15 mouse cellular contexts compared by ENCODE assay signal in the genomic region with DNA sequence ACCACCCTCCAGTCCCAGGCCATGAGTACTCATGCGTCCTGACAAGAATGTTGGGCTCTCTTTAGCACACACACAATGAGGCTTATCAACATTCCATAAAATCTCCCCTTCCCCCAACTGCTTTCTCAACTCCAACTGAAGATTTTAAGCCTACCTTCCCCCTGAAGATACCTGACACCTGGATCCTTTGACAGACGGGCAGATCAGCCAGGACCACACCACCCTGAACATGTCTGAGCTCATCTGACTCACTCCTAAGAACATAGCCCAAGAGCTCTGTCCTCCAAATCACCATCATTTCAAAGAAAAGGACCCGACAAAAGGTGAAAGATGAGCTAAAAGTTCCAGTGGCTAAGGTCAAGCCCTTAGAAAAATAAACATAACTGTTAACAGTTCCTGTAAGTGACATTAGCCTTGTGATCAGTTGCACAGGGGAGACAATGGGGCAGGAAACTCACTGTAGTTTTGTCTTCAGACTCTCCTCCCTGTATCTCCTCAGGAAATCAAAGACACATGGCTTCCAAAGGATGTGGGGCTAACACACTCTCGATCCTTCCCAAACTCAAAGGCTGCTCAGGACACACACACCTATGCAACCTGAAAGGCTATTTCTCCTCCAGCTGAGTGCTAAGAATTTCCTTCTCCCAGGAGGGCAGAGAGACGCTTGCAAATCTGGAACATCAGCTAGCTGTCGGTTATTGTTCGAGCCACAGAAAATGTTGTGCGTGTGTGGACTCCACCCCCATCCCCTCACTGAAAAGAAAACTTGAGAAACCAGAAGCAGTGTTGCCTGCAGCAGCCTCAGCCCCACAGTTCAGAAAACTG. TPM values are rescaled to one million over a fixed set of nuclear protein-coding genes. Genes with fewer than 3 reads are reported as not detected.
A peak's percentile ranks its signal among the peaks of the same experiment; 100 is the strongest.
DNase-seq lines count a peak whose midpoint lies in the region; ATAC-seq and TF ChIP-seq lines count a peak whose summit lies in the region.
"Had no signal": no experiment of that assay in that cellular context is flagged by ENCODE, and none has a peak within 500 bp of the region (broad histone marks: within the 10 kb centered on the region; RNA-seq: fewer than 3 reads in every experiment).

No protein-coding gene starts in this region.

- no peak for DNase-seq in heart, adult 8-10 months (ENCODE audit: low spot score)
- DNase-seq in lung, postnatal 0 days (ENCODE audit: low spot score): peak; percentile 53
- no peak for DNase-seq in lung, adult 18-20 months
- DNase-seq in embryonic facial prominence, embryonic 11.5 days (ENCODE audit: low spot score): peak; percentile 39
- DNase-seq in naive thymus-derived CD4-positive, alpha-beta T cell, adult 2 months (ENCODE audit: low read depth): peak; percentile 60
- DNase-seq in urinary bladder, adult 2 months (ENCODE audit: low spot score): no peak
- DNase-seq in midbrain, embryonic 10.5 days (ENCODE audit: low spot score): no peak
- DNase-seq: adrenal gland, adult 8-10 months; cerebellum, adult 2 months; gastrocnemius, postnatal 25 days; right cerebral cortex, adult 18-20 months; thymus, adult 18-20 months had no signal

- ATAC-seq in heart, embryonic 14.5 days (ENCODE audit: insufficient number of reproducible peaks, insufficient read depth, low FRiP score, low read depth): no peak
- ATAC-seq in lung, postnatal 0 days: peak; percentile 72
- no peak for ATAC-seq in embryonic facial prominence, embryonic 11.5 days (replicated peaks; ENCODE audit: insufficient number of reproducible peaks, low FRiP score, low TSS enrichment, low read depth)

- peak overlapping the region; percentile 6; the same call in 1 of the 2 replicates for H3K9ac ChIP-seq in heart, embryonic 14.5 days (ENCODE audit: low read length)
- no peak overlapping the region for H3K9ac ChIP-seq in lung, postnatal 0 days (replicated peaks; ENCODE audit: low read depth)
- H3K9ac ChIP-seq in embryonic facial prominence, embryonic 11.5 days (replicated peaks; ENCODE audit: low read length): peak overlapping the region; percentile 43
- H3K9ac ChIP-seq: liver, embryonic 14.5 days had no signal

- H3K9me3 ChIP-seq in heart, embryonic 14.5 days (ENCODE audit: control insufficient read depth, low read length): no peaks in the 10 kb centered on the region
- no peaks in the 10 kb centered on the region for H3K9me3 ChIP-seq in lung, postnatal 0 days (ENCODE audit: low read length)
- H3K9me3 ChIP-seq in embryonic facial prominence, embryonic 11.5 days (replicated peaks; ENCODE audit: control insufficient read depth, low read length): no peaks in the 10 kb centered on the region
- H3K9me3 ChIP-seq in midbrain, embryonic 10.5 days (replicated peaks): no peaks in the 10 kb centered on the region; the same call in 1 of the 2 replicates

- no peak overlapping the region for H3K4me3 ChIP-seq in heart, embryonic 14.5 days (ENCODE audit: control insufficient read depth in 1 of 2, insufficient read depth in 1 of 2, low read depth in 1 of 2, low read length in 2 of 2)
- H3K4me3 ChIP-seq in lung, postnatal 0 days (ENCODE audit: low read depth, low read length): no peak overlapping the region
- H3K4me3 ChIP-seq in embryonic facial prominence, embryonic 11.5 days (ENCODE audit: low read depth, low read length): no peak overlapping the region
- H3K4me3 ChIP-seq in midbrain, embryonic 10.5 days: no peak overlapping the region; the same call in 1 of the 2 replicates
- H3K4me3 ChIP-seq: layer of hippocampus, adult 2 months had no signal

- peaks cover 30 to 55% of the 10 kb centered on the region in 2 experiments for H3K4me1 ChIP-seq in heart, embryonic 14.5 days (ENCODE audit: control insufficient read depth in 2 of 2, insufficient read depth in 2 of 2, low read length in 2 of 2)
- peaks cover 19% of the 10 kb centered on the region; the same call in 1 of the 2 replicates for H3K4me1 ChIP-seq in lung, postnatal 0 days (ENCODE audit: insufficient read depth, low read depth, low read length)
- H3K4me1 ChIP-seq in embryonic facial prominence, embryonic 11.5 days (ENCODE audit: control insufficient read depth, insufficient read depth, low read length): peaks cover 4% of the 10 kb centered on the region
- H3K4me1 ChIP-seq in midbrain, embryonic 10.5 days: peaks cover 50% of the 10 kb centered on the region

- no peak for TF ChIP-seq CTCF in lung, postnatal 0 days (IDR thresholded peaks at IDR 0.05)

- no peak overlapping the region; the same call in none of the 2 replicates for H3K4me2 ChIP-seq in heart, embryonic 14.5 days (ENCODE audit: low read length)
- H3K4me2 ChIP-seq in lung, postnatal 0 days (replicated peaks; ENCODE audit: low read depth, low read length): 0 out of 2 replicates have a peak overlapping the region, but pooled peaks have one; percentile 5
- H3K4me2 ChIP-seq in embryonic facial prominence, embryonic 11.5 days (ENCODE audit: low read depth, low read length): peak overlapping the region; percentile 20

- H3K27ac ChIP-seq in heart, embryonic 14.5 days (replicated peaks in 1 of 2; ENCODE audit: control insufficient read depth in 1 of 2, insufficient read depth in 1 of 2, low read depth in 2 of 2, low read length in 2 of 2): peak overlapping the region; percentile 19 to 51
- peak overlapping the region; percentile 60 for H3K27ac ChIP-seq in lung, postnatal 0 days (ENCODE audit: low read length)
- H3K27ac ChIP-seq in embryonic facial prominence, embryonic 11.5 days (replicated peaks; ENCODE audit: low read depth, low read length): peak overlapping the region; percentile 67
- H3K27ac ChIP-seq in midbrain, embryonic 10.5 days (replicated peaks): no peak overlapping the region
- H3K27ac ChIP-seq: layer of hippocampus, adult 2 months; liver, embryonic 14.5 days had no signal

- TF ChIP-seq EP300 in lung, postnatal 0 days (IDR thresholded peaks at IDR 0.05): peak; percentile 89

- WGBS in heart, embryonic 14.5 days: 24% methylated on average over 8 of the region's 8 CpGs
- WGBS in lung, postnatal 0 days: 15% methylated on average over 8 of the region's 8 CpGs
- WGBS in embryonic facial prominence, embryonic 11.5 days: 28% methylated on average over 8 of the region's 8 CpGs
- WGBS in midbrain, embryonic 10.5 days: 66% methylated on average over 8 of the region's 8 CpGs

- H3K27me3 ChIP-seq in heart, embryonic 14.5 days (ENCODE audit: control insufficient read depth, insufficient read depth, low read length): no peaks in the 10 kb centered on the region
- H3K27me3 ChIP-seq in lung, postnatal 0 days (replicated peaks; ENCODE audit: insufficient read depth, low read length): no peaks in the 10 kb centered on the region
- no peaks in the 10 kb centered on the region for H3K27me3 ChIP-seq in embryonic facial prominence, embryonic 11.5 days (ENCODE audit: control insufficient read depth, insufficient read depth, low read length)
- no peaks in the 10 kb centered on the region for H3K27me3 ChIP-seq in midbrain, embryonic 10.5 days (ENCODE audit: low read depth, poor library complexity, severe bottlenecking)

- peaks cover 37% of the 10 kb centered on the region for H3K36me3 ChIP-seq in heart, embryonic 14.5 days (ENCODE audit: control insufficient read depth, insufficient read depth, low read length)
- peaks cover 28% of the 10 kb centered on the region for H3K36me3 ChIP-seq in lung, postnatal 0 days (ENCODE audit: insufficient read depth, low read length)
- H3K36me3 ChIP-seq in embryonic facial prominence, embryonic 11.5 days (replicated peaks; ENCODE audit: control insufficient read depth, insufficient read depth, low read depth, low read length): peaks cover 14% of the 10 kb centered on the region
- peaks cover 70% of the 10 kb centered on the region for H3K36me3 ChIP-seq in midbrain, embryonic 10.5 days

RNA-seq across cellular contexts. Expression of a gene that starts 5.6 kb away (rescaled TPM):
- 53.6 and 57.8 TPM in 2 replicates for polyA plus RNA-seq in heart, embryonic 14.5 days (2014; fragmentation: Nextera tagmentation; extraction: Ambion mirVana)
- 10 to 100 TPM; 75.2 to 88.5 (median 78.8) TPM for total RNA-seq in heart, adult 8-10 months (2022)
- polyA plus RNA-seq in lung, postnatal 0 days (2015; fragmentation: Nextera tagmentation; extraction: Ambion mirVana): 15.0 and 17.5 TPM in 2 replicates
- 36.6 and 37.5 TPM in 2 replicates for polyA plus RNA-seq in embryonic facial prominence, embryonic 11.5 days (2014; fragmentation: Nextera tagmentation; extraction: Ambion mirVana)
- 82.1 and 95.2 TPM in 2 replicates for polyA plus RNA-seq in urinary bladder, adult 2 months (2012; rRNA removed)
- 56.5 and 69.5 TPM in 2 replicates for polyA plus RNA-seq in midbrain, embryonic 10.5 days (2016; fragmentation: Nextera tagmentation; extraction: Ambion mirVana)

RNA-seq across cellular contexts. Expression of a gene that starts 17.6 kb away (rescaled TPM):
- polyA plus RNA-seq in heart, embryonic 14.5 days (2014; fragmentation: Nextera tagmentation; extraction: Ambion mirVana): 17.5 and 20.5 TPM in 2 replicates
- 10 to 100 TPM; 11.8 to 18.5 (median 14.5) TPM for total RNA-seq in heart, adult 8-10 months (2022)
- 21.8 and 24.8 TPM in 2 replicates for polyA plus RNA-seq in lung, postnatal 0 days (2015; fragmentation: Nextera tagmentation; extraction: Ambion mirVana)
- 49.6 and 53.0 TPM in 2 replicates for polyA plus RNA-seq in embryonic facial prominence, embryonic 11.5 days (2014; fragmentation: Nextera tagmentation; extraction: Ambion mirVana)
- 24.0 and 27.4 TPM in 2 replicates for polyA plus RNA-seq in urinary bladder, adult 2 months (2012; rRNA removed)
- polyA plus RNA-seq in midbrain, embryonic 10.5 days (2016; fragmentation: Nextera tagmentation; extraction: Ambion mirVana): 66.7 and 68.7 TPM in 2 replicates

RNA-seq across cellular contexts. Expression of a gene that starts 33.2 kb away (rescaled TPM):
- polyA plus RNA-seq in heart, embryonic 14.5 days (2014; fragmentation: Nextera tagmentation; extraction: Ambion mirVana): 58.9 and 89.5 TPM in 2 replicates
- total RNA-seq in heart, adult 8-10 months (2022): 100 to 1,000 TPM; 225 to 279 (median 244) TPM
- polyA plus RNA-seq in lung, postnatal 0 days (2015; fragmentation: Nextera tagmentation; extraction: Ambion mirVana): 43.6 and 43.9 TPM in 2 replicates
- 27.7 and 31.8 TPM in 2 replicates for polyA plus RNA-seq in embryonic facial prominence, embryonic 11.5 days (2014; fragmentation: Nextera tagmentation; extraction: Ambion mirVana)
- polyA plus RNA-seq in urinary bladder, adult 2 months (2012; rRNA removed): 54.0 and 60.2 TPM in 2 replicates
- 60.0 and 65.2 TPM in 2 replicates for polyA plus RNA-seq in midbrain, embryonic 10.5 days (2016; fragmentation: Nextera tagmentation; extraction: Ambion mirVana)

RNA-seq across cellular contexts. Expression of a gene that starts 41.8 kb away (rescaled TPM):
- polyA plus RNA-seq in heart, embryonic 14.5 days (2014; fragmentation: Nextera tagmentation; extraction: Ambion mirVana): 0.77 and 0.98 TPM in 2 replicates
- total RNA-seq in heart, adult 8-10 months (2022): 1 to 10 TPM; 1.7 to 2.6 (median 1.9) TPM
- polyA plus RNA-seq in lung, postnatal 0 days (2015; fragmentation: Nextera tagmentation; extraction: Ambion mirVana): 0.90 and 1.1 TPM in 2 replicates
- polyA plus RNA-seq in embryonic facial prominence, embryonic 11.5 days (2014; fragmentation: Nextera tagmentation; extraction: Ambion mirVana): 2.4 and 2.7 TPM in 2 replicates
- polyA plus RNA-seq in urinary bladder, adult 2 months (2012; rRNA removed): 3.6 and 3.9 TPM in 2 replicates
- 1.2 and 1.3 TPM in 2 replicates for polyA plus RNA-seq in midbrain, embryonic 10.5 days (2016; fragmentation: Nextera tagmentation; extraction: Ambion mirVana)

RNA-seq across cellular contexts. Expression of a gene that starts 54.2 kb away (rescaled TPM):
- 20.6 and 31.5 TPM in 2 replicates for polyA plus RNA-seq in heart, embryonic 14.5 days (2014; fragmentation: Nextera tagmentation; extraction: Ambion mirVana)
- not detected for total RNA-seq in heart, adult 8-10 months (2022)
- 32.4 and 32.5 TPM in 2 replicates for polyA plus RNA-seq in lung, postnatal 0 days (2015; fragmentation: Nextera tagmentation; extraction: Ambion mirVana)
- polyA plus RNA-seq in embryonic facial prominence, embryonic 11.5 days (2014; fragmentation: Nextera tagmentation; extraction: Ambion mirVana): 24.6 and 26.3 TPM in 2 replicates
- polyA plus RNA-seq in urinary bladder, adult 2 months (2012; rRNA removed): 0.23 TPM in 1 of 2 replicates, not detected in the other
- 23.5 and 25.4 TPM in 2 replicates for polyA plus RNA-seq in midbrain, embryonic 10.5 days (2016; fragmentation: Nextera tagmentation; extraction: Ambion mirVana)
- total RNA-seq: adrenal gland, adult 8-10 months; gastrocnemius, postnatal 25 days; layer of hippocampus, adult 2 months had no signal
- polyA plus RNA-seq: cerebellum, adult 2 months had no signal

Comparison
In these comparisons a context has a peak if more than half of its experiments do, and no peak if none do; other contexts are left out.
1. DNase-seq: peak in lung, postnatal 0 days (single experiment), embryonic facial prominence, embryonic 11.5 days (single experiment) and naive thymus-derived CD4-positive, alpha-beta T cell, adult 2 months (single experiment); none in heart, adult 8-10 months (single experiment), lung, adult 18-20 months (0 of 2), urinary bladder, adult 2 months (single experiment) and midbrain, embryonic 10.5 days (single experiment).